Mouse (Mus musculus) G1E-ER4 (cell line): ENCODE data around the gene Akp3. TPM values are rescaled to one million over a fixed set of nuclear protein-coding genes. Genes with fewer than 3 reads are reported as not detected.

Source experiments
- GATA1 ChIP-seq: IDR thresholded peaks from one replicate; pipeline ENCODE4 v1.8.0; 2012; ENCODE audit warnings: low read length, inconsistent platforms
- polyA plus RNA-seq: library from polyadenylated mRNA; stranded (reverse); fragments of >175 nt; gene quantifications from 2 replicates; pipeline ENCODE4 v1.2.3, GENCODE M21; 2012

Gene Akp3
- polyA plus RNA-seq: not detected in 2 replicates

DNA sequence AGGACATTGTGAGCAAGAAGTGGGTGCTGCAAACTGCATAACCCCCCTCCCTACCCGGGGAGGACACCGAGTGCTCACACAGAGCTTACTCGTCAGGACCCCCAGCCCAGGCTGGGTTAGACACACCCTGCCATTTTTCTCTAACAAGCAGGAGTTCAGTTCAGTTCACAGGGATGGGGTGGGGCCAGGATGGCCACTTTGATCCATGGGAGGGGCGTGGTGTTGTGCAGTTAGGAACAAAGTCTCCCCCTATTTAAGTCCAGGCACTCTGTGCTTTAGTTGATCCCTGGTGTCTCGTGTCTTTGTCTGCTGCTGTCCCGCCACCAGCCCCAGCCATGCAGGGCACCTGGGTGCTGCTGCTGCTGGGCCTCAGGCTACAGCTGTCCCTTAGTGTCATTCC is at the start of gene Akp3:
Gene Akp3, plus strand, starts transcription at position 301 of the 400 bp plus-strand sequence.
- TF ChIP-seq GATA1: no peak

DNA sequence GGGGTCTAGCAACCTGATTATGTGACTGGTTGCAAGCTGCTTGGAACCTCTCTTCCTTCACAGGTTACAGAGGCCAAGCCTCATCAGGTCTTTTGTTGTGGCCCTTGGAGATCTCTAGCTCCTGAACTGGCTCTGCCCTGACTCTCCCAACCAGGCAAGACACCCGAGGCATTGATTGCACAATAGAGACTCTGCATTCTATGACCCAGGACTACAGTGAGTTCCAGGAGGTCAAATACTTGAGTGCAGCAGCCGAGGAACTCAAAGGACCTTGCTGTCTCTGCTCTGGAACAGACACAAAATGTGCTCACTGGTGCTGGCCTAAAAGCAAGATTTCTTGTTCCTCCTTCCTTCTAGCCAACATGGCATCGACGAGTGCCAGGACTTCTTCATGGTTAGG is 38.6 kb upstream of the Akp3 start:
- no peak for TF ChIP-seq GATA1

DNA sequence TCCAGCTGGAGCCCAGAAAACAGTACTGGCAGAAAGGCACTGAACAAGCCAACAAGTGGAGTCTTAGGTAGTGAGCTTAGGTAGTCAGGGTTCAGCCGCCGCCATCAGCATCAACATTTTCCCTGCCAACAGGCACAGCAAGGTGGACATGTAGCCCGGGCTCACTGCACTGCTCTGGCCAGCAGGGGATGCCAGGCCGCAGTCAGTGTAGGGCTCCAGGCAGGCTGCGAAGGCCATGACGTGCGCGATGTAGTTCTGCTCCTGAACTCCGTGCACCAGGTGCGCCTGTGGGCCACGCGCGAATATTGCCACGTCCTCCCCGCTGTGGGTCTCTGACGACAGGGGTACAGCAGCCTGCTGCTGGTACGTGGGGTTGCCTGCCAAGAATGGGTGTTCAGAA is 37.8 kb upstream of the Akp3 start:
- no peak for TF ChIP-seq GATA1

DNA sequence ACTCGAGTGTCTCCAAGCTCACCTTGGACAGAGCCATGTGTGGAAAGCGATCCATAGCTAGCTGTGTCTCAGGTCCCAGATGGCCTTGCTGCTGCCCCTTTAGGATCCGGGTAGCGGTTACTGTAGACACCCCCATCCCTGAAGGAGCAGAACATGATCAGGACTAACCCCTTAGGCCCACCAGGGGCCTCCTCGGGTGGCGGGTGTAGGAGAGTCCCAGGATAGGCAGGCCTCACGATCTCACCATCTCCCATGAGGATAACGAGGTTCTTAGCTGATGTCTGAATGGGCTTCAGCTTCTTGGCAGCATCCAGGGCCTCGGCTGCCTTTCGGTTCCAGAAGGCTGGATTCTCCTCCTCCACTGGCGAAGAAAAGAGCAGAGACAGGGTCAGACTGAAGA is 35.5 kb upstream of the Akp3 start:
- no peak for TF ChIP-seq GATA1

DNA sequence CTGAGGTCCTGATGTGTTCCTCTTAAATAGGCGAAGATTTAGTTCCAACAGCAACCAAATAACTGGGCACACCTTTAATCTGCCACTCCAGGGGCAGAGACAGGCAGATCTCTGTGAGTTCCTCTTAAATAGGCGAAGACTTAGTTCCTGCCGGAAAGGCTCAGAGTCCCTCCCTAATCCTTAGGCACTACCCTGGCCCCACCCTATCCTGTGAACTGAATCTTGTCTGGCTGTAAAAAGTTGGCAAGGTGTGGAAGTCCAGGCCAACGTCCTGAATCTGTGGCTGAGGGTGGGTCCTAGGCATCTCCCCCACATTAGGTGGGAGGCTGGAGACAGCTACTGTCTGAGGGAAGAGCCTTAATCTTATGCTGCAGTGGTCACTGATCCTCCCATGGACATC is 34.9 kb upstream of the Akp3 start, which contains the start of gene Alppl2:
Gene Alppl2, minus strand, starts transcription at position 101 of the 400 bp plus-strand sequence.
- TF ChIP-seq GATA1: no peak

DNA sequence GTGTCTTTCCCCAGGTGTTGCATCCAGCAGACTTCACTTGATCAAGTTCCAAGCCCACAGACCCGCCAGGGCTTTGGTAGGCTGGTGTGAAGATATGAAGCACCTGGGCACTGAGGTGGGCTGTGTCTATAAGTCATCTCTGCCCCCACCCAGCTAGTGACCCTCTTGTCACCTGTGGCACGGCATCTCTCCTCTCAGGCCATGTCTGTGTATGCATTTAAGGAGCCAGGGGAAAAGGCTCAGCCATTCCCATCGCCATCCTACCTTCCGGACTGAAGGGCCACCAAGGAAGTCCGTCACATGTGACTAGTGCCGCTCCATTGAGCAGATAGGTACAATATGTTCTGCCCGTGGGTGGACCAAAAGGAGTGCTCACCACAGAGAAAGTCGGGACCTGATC is 29.1 kb upstream of the Akp3 start:
- no peak for TF ChIP-seq GATA1

DNA sequence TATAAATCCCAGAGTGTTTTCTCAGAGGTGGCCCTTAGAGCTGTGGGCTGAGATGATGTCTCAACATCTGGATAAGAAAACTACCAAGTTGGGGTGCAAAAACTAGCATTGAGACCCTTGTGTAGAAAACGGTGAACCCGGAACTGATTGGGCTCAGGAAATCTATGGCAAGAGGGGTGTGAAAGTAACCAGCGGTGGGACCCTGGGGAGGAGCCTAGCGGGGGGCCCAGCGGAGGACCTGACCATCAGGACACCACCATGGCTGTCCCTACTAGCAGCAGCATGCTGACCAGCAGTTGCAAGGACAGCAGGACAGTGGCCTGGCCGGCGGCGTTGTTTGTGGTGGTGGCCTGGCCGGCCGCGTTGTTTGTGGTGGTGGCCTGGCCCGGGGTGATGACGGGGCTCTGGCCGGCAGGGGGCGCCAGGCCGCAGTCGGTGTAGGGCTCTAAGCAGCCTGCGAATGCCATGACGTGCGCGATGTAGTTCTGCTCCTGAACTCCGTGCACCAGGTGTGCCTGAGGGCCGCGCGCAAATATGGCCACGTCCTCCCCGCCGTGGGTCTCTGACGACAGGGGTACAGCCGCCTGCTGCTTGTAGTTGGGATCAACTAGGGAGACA is 26.3 kb upstream of the Akp3 start:
- no peak for TF ChIP-seq GATA1

DNA sequence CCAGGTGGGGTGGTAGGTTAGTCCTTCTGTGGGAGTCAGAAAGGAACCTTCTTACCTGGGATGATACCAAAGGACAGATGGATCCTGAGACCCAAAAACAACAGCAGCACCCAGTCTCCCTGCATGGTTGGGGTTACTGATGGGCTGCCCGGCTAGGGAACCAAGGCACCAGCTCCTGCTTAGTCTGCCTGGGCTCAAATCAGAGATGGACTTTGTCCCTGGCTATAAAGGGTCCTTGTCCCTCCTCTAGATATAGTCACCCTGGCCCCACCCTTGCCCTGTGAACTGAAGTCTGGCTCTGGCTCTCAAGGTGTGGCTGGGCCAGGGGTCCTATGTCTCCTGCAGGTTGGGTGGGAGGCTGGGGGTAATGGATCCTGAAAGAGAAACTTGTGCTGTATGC is 23.4 kb upstream of the Akp3 start, which contains the start of gene Alpi:
Gene Alpi, minus strand, starts transcription at position 196 of the 400 bp plus-strand sequence.
- TF ChIP-seq GATA1: no peak

DNA sequence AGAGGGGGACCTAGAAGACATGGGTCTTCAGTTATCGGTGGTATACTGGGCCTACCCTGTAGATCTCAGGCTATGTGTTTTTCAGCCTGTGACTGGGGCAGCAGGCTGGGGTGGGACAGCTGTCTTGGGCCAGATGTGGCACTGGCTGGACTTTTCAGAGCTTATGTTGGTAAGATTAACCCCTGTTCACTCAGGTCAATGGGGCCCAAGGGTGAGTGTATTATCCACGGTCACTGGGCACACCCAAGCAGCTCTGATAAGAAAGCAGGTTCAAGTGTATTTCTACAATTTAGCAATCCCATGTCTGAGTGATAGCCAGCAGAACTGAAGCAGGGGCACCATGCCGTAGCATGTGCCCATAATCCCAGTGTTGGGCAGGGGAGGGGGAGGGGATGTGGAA is 22.7 kb upstream of the Akp3 start:
- no peak for TF ChIP-seq GATA1

DNA sequence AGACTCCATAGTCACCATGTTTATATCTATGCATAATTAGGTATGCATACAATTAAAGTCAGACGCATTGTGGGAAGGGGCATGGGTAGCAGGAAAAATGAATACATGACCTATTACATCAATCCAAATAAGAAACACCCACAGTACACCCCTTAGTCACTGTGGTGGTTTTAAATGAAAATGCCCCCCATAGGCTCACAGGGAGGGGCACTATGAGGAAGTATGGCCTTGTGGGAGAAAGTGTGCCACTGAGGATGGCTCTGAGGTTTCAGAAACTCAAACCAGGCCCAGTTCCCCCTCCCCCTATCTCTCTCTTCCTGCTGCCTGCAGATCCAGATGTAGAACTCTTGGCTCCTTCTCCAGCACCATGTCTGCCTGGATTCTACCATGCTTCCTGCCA is 20.8 kb upstream of the Akp3 start:
- TF ChIP-seq GATA1: no peak

DNA sequence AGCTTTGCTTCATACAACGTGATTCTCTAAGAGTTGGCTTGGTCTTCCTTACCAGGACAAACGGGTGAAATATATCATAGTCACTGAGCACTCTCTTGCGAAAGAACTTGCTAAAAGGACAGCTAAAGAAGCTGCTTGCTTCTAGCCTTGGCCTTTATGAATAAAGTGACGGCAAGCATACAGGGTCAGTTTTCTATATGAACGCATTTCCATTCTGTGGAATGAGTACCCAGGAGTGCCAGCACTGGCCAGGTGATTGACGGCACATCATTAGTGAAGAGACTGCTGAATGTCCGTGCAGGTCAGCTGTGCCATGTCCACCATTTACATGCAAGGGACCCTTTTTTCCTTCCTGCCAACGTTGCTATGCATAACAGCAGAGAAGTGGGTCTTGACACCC is 18.2 kb upstream of the Akp3 start:
- no peak for TF ChIP-seq GATA1

DNA sequence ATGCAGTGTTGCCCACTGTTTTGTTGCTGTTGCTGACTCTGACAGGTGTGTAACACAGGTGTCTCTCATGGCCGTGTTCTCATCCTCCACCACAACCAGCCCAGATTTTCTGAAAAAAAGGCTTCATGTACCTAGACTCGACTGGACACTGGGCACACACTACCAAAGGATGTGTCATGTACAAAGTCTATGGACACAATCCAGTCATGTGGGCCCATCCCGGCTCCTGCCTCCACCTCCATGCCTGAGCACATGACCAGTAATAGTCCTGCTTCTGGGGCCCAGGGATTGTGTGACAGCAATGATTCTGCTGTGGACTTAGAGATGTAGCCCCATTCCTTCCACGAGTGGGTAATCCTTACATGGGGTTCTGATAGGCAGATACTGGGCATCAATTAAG is 16.2 kb upstream of the Akp3 start:
- no peak for TF ChIP-seq GATA1

DNA sequence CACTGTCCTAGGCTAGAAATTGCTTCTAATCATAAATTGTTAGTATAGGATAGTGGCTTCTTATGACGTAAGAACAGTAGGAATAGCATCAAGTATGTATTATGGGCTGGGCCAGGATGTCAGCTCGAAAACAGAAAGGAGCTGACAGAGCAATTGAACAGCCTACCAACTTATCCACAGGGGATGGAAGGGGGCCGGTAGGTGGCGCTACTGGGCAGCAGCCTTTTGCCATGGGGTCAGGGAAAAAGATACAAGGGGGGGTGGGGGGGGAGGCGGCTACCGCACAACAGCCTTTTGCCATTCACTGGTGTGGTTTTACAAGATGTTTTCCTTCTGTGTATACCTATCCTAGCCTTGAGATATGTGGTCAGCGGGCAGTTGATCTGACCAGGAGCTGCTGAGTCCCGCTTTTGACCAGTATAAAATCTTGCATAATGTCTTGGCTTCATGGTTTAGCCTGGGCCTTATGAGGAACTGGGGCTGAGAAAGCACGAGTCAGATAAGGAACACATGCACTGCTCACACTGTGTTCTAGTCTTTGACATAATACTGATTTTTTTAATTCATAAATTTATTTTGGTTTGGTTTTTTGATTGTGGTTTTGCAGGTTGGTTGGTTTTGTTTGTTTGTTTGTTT is 12.9 kb upstream of the Akp3 start:
- no peak for TF ChIP-seq GATA1

DNA sequence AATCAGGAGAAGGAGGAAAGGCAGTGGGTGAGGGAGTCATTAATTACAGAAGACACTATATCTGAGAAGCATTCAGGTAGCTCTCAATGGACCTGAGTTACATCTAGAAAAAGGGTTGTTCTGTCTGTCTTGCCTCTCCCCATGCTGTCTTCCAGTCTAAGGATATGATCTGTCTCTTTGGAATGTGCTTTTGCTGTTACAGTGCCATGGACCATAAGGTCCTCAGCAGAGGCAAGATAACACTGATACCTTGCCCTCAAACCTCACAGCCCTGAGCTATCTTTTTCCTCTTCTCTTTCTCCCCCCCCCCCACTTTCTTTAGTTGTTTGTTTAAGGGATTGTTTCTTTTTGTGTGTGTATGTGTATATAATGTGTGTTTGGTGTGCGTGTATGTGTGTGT is 10.0 kb upstream of the Akp3 start:
- no peak for TF ChIP-seq GATA1

DNA sequence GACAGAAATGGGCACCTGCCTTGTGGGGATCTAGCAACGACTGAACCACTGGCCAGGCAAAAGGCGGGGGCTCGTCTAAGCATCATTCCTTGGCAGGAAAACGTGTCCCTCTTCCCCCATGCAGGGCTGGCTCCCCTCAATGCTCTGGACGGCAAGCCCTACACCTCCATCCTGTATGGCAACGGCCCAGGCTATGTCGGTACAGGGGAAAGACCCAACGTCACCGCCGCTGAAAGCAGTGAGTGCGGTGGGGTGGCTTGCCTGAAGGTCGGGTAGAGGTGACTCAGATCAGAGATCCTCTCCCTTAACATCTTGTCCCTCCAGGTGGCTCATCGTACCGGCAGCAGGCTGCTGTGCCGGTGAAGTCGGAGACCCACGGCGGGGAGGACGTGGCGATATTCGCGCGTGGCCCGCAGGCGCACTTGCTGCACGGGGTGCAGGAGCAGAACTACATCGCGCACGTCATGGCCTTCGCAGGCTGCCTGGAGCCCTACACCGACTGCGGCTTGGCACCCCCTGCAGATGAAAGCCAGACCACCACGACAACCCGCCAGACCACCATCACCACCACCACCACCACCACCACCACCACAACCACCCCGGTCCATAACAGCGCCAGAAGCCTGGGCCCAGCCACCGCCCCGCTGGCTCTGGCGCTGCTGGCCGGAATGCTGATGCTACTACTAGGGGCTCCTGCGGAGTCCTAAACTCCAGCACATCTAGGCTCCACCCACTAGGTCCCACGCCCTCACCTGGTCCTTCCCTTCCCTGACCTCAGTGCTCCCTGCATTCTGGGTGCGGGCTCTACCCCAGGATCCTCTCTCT is 2.6 kb downstream of the Akp3 start:
- TF ChIP-seq GATA1: no peak

DNA sequence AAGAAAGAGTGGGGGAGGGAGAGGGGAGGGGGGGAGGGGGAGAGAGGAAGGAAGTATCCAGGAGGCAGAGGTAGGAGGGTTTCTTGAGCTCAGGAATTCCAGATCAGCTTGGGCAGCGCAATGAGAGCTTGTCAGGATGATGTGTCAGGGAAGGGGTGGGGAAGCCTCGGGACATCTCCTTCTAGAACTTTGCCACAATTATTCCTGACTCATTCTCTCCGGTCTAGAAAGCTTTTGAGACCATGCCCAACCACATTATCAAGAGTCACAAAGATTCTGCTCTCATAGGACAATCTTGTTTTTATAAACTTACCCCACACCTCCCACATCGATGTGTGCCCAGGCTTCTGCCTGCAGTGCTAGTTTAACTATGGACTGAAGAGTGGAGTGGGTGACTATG is 7.0 kb downstream of the Akp3 start:
- no peak for TF ChIP-seq GATA1
